Mouse (Mus musculus) urinary bladder, adult 18-20 months (tissue): ENCODE data around the gene Fscn2.
"Not testable (repeated sequence)": the region's sequence is repeated elsewhere in the genome, so short reads cannot be mapped to it uniquely, and the experiment has no call there.

Source experiments
- DNase-seq, 2 experiments: peaks; one replicate each; pipeline ENCODE4 v3.0.0; 2022; ENCODE audit warnings: low spot score in 2 of 2, mixed read lengths in 2 of 2

Gene Fscn2

GRCm38 (mm10) chr11:120345067-120345681, 16.2 kb upstream of the Fscn2 start:
- DNase-seq, result no peak

- not testable (repeated sequence) for DNase-seq
These were observed 14.8 kb upstream of the Fscn2 start for GRCm38 (mm10) chr11:120346383-120347034.

GRCm38 (mm10) chr11:120347301-120347700, 14.0 kb upstream of the Fscn2 start:
- no peak for DNase-seq

- DNase-seq, result peak; percentile 51 to 76
These were observed 13.3 kb upstream of the Fscn2 start, which contains the start of gene Actg1 for GRCm38 (mm10) chr11:120347791-120348683. Gene Actg1 (minus strand): TSS chr11:120348542.

GRCm38 (mm10) chr11:120348684-120349370, 12.5 kb upstream of the Fscn2 start:
- peak; percentile 45 to 77 for DNase-seq

- peak; percentile 51 to 74 for DNase-seq
These were observed 11.9 kb upstream of the Fscn2 start for GRCm38 (mm10) chr11:120349371-120349985.

GRCm38 (mm10) chr11:120349986-120350702, 11.2 kb upstream of the Fscn2 start:
- peak; percentile 89 to 90 for DNase-seq

- DNase-seq, result peak in 1 of 2 experiments; percentile 42
These were observed 10.6 kb upstream of the Fscn2 start for GRCm38 (mm10) chr11:120350711-120351110.

- DNase-seq, result no peak
These were observed 9.9 kb upstream of the Fscn2 start for GRCm38 (mm10) chr11:120351250-120352092.

GRCm38 (mm10) chr11:120352093-120352350, 9.3 kb upstream of the Fscn2 start:
- not testable (repeated sequence) for DNase-seq

- DNase-seq, result no peak
These were observed 8.6 kb upstream of the Fscn2 start for GRCm38 (mm10) chr11:120352571-120353290.

- DNase-seq, result peak; percentile 89 to 93
These were observed 7.6 kb upstream of the Fscn2 start for GRCm38 (mm10) chr11:120353500-120354303.

- DNase-seq, result no peak
These were observed 6.7 kb upstream of the Fscn2 start for GRCm38 (mm10) chr11:120354304-120355276.

- DNase-seq, result no peak
These were observed 5.9 kb upstream of the Fscn2 start for GRCm38 (mm10) chr11:120355277-120356039.

- no peak for DNase-seq
These were observed 5.0 kb upstream of the Fscn2 start for GRCm38 (mm10) chr11:120356319-120356840.

- no peak for DNase-seq
These were observed 4.4 kb upstream of the Fscn2 start for GRCm38 (mm10) chr11:120356900-120357299.
